Mouse (Mus musculus) layer of hippocampus, adult 2 months (tissue): ENCODE data around the gene Polr3h. TPM values are rescaled to one million over a fixed set of nuclear protein-coding genes. Genes with fewer than 3 reads are reported as not detected.

Experiments
- DNase-seq, 2 experiments: peaks; one replicate each; pipeline ENCODE4 v3.0.0; 2022; ENCODE audit warnings: low spot score in 2 of 2
- H3K27ac ChIP-seq: fragments of 200-600 bp; 2 replicates; pipeline ENCODE4 v1.8.1; 2022
- H3K4me3 ChIP-seq: fragments of 200-600 bp; 2 replicates; pipeline ENCODE4 v1.8.1; 2022; ENCODE audit warnings: mild to moderate bottlenecking
- CTCF ChIP-seq: fragments of 200-600 bp; conservative IDR thresholded peaks from 2 replicates; pipeline ENCODE4 v1.8.1; 2022; ENCODE audit warnings: antibody characterized with exemption, mild to moderate bottlenecking, moderate library complexity
- total RNA-seq, 2 experiments: library from RNA; stranded (reverse); gene quantifications; 2 replicates each; pipeline ENCODE4 v1.2.3; 2021

Polr3h gene
- total RNA-seq, 2 experiments from 2014 or later: 44.8 to 51.4 TPM

DNA sequence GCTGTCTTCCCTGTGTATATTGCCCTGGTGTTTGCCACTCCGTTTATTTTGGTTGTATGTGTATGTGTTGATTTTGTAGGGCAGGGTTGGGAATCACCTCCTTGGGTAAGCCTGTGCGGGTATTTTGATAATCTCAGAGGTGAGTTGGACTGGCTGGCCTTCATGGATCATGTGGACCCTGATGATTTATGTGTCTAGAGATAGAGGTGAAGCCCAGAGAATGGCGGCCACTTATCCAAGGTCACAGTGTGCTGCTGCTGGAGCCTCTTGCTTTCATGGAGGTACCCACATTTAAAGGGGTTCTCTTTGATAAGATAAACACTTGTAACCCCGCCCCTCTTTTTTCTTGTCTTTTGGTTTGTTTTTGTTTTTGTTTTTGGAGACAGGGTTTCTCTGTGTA is 13.7 kb upstream of the Polr3h start:
- Histone ChIP-seq H3K27ac (peak overlapping the region; percentile 62; the same call in 1 of the 2 replicates), H3K4me3 (peak overlapping the region; percentile 13; the same call in 1 of the 2 replicates)
- no peak for DNase-seq
- no peak for TF ChIP-seq CTCF

GRCm38 (mm10) chr15:81939157-81939715 is 13.2 kb upstream of the Polr3h start:
- TF ChIP-seq CTCF: no peak
- peak overlapping the region; percentile 13; the same call in 1 of the 2 replicates for H3K4me3 ChIP-seq
- DNase-seq: no peak
- H3K27ac ChIP-seq: peak overlapping the region; percentile 62; the same call in 1 of the 2 replicates

- peak; percentile 77 for TF ChIP-seq CTCF
- DNase-seq: peak; percentile 41 to 62
- H3K27ac ChIP-seq: peak overlapping the region; percentile 93
- H3K4me3 ChIP-seq: peak overlapping the region; percentile 59
Measured at GRCm38 (mm10) chr15:81938246-81938645, 12.2 kb upstream of the Polr3h start.

DNA sequence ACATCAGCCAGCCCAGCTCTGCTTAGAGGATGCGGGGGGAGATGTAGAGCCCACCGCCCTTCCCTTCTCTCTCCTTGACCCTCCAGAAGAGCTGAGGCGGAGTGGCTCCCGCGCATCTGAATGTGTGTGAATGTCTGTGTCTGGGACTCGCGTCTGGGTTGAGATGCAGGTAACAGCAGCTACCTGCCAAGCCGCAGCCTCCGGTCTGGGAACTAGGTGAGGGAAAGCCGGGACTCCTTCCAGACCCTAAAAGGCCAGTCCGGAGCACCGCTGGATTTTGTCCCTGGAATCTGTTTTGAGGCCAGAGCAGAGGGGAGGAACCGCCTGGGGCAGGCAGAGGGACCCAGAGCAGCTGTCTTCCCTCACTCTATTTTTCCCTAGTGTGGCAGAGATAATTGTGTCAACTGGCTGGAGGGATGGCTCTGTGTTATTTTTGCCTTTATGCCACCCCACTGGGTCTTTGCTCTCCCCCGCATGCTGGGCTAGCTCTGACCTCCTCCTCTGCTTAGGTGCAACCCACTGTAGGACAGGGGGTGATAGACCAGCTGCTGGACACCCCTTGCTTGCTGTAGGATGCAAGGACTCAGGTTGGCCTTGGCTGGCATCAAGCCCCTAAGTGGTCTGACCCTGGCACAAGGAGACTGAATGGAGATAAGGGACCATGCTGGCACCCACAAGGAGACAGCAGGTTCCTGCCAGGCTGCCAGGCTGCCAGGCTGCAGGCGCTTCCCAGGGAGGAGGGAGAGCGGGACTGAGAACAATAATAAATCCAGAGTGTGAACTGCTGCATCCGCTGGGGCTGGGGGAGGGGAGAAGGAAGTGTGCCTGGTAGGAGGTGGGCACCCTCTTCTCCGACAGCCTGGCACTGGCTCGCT is 11.3 kb upstream of the Polr3h start:
- no peak for TF ChIP-seq CTCF
- peak; percentile 68 to 69 for DNase-seq
- peak overlapping the region; percentile 93 for H3K27ac ChIP-seq

GRCm38 (mm10) chr15:81936679-81937078 is 10.6 kb upstream of the Polr3h start, which contains the start of gene Csdc2:
TSS of gene Csdc2 (plus strand) at chr15:81936759.
- DNase-seq: peak; percentile 60 to 73
- no peak for TF ChIP-seq CTCF
- Histone ChIP-seq H3K27ac (peak within 1 kb of the TSS; percentile 93), H3K4me3 (peak within 1 kb of the TSS; percentile 59)

More for the DNA sequence above, 11.3 kb upstream of the Polr3h start:
- H3K4me3 ChIP-seq: peak overlapping the region; percentile 59

DNA sequence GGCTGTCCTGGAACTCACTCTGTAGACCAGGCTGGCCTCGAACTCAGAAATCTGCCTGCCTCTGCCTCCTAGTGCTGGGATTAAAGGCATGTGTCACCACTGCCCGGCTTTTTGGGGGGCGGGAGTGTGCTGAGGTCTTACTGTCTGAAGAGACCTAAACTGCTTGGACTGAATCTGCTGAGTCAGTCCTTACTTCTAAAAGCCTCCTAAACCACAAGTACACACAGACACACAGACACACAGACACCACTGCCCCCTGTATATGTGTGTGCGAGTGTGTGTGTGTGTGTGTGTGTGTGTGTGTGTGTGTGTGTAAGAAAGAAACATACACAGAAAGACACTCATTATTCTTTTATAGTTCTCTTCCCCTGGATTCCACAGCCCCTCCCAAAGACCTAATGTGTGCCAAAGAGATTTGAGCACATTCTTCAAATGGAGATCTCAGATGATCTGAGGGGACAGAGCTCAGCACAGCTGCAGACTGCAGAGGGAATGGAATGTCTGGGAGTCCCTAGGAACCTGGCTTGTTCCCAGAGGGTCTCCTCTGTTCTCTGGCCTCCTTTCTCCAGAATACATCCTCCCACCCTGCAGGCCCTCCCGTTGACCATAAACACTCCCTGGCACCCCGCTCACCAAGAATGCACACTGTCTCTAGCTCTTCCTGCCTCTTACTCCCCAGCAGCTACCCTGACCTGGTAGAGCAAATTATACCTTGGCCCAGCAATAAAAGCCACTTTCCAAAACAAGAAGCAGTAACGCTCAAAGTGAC is 10.0 kb upstream of the Polr3h start:
- Histone ChIP-seq H3K4me3 (peak overlapping the region; percentile 59), H3K27ac (peak overlapping the region; percentile 93)
- no peak for DNase-seq
- TF ChIP-seq CTCF: no peak

DNA sequence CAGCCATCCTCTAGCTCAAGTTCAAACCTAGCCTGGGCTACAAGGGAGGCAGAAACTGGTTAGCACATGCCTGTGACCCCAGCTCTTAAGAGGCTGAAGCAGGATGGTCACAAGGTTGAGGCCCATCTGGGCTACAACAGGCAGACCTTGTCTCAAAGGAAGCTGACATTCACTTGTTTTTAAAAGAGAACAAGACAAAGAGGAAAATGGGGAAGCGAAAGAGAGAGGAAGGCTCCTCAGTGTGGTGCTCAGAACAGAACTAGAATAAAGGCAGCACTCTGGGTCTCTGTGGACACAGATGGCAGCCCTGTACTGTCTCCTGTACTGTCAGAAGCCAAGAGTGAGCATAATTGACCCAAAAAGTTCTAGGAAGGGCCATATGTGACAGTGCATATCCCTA is 7.9 kb upstream of the Polr3h start:
- Histone ChIP-seq H3K27ac (no peak overlapping the region), H3K4me3 (no peak overlapping the region)
- no peak for TF ChIP-seq CTCF
- DNase-seq: no peak

- Histone ChIP-seq H3K4me3 (no peak overlapping the region), H3K27ac (peak overlapping the region; percentile 59)
- DNase-seq: peak; percentile 77 to 78
- no peak for TF ChIP-seq CTCF
Measured at GRCm38 (mm10) chr15:81932951-81933470, 7.0 kb upstream of the Polr3h start.

DNA sequence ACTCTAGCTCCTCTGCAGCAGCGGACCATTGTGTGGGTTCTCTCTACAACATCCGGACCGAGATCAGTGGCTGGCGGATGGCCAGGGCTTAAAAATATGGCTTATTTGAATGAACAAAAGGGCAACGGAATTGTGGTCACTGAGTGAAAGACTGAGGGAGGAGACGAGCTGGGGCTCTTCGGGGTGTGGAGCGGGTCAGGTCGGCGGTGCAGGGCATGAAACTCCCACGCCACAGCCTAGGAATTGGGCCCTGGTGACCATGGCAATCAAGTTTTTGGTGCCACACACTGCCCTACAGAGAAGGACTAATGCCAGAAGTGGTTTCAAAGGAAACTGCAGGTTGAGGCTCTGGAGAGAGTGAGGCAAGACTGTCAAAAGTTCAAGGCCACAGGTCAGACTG is 2.2 kb upstream of the Polr3h start:
- H3K27ac ChIP-seq: peak overlapping the region; percentile 81
- peak in 1 of 2 experiments; percentile 44 for DNase-seq

DNA sequence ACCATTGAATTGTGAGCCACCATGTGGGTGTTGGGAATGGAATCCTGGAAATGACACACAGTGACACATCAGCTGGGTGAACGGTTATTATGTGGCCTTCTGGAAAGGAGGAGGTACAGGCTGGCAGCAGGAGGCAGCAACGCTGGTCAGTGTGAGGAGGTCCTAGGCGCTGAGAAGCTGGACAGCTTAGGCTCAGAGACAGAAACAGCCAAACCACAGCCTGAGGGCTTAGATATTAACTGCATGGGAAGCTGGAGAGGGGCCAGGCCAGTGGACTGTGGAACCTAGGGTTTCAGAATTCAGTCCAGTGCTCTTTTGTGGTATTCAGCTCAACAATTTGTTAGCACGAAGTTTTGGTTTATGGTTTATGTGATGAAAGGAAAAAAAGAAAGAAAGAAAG is 1.7 kb upstream of the Polr3h start:
- no peak overlapping the region for H3K4me3 ChIP-seq
- no peak for TF ChIP-seq CTCF
- peak overlapping the region; percentile 81 for H3K27ac ChIP-seq
- DNase-seq: no peak

More for the DNA sequence above, 2.2 kb upstream of the Polr3h start:
- H3K4me3 ChIP-seq: no peak overlapping the region
- no peak for TF ChIP-seq CTCF

DNA sequence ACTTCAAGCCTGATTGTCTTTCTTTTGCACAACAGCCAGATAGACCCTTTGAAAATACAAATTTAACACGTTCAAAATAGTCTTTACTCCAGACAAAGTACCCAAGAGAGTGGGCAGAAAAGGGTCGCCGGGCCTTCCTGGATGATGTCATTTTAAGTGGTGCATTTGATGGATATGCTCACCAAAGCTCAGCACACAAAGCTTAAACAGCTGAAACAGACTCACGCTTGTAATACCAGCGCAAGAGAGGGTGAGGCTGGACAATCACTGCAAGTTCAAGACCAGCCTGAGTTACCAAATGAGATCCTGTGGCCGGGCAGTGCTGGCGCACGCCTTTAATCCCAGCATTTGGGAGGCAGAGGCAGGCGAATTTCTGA is 394 bp upstream of the Polr3h start:
- Histone ChIP-seq H3K27ac (peak overlapping the region; percentile 71), H3K4me3 (peak overlapping the region; percentile 84; the same call in 1 of the 2 replicates)
- no peak for DNase-seq
- no peak for TF ChIP-seq CTCF

- Histone ChIP-seq H3K4me3 (peak overlapping the region; percentile 84), H3K27ac (peak overlapping the region; percentile 86)
- no peak for TF ChIP-seq CTCF
- no peak for DNase-seq
Measured at GRCm38 (mm10) chr15:81924933-81925332, 1.1 kb downstream of the Polr3h start.
